In the genomic region with DNA sequence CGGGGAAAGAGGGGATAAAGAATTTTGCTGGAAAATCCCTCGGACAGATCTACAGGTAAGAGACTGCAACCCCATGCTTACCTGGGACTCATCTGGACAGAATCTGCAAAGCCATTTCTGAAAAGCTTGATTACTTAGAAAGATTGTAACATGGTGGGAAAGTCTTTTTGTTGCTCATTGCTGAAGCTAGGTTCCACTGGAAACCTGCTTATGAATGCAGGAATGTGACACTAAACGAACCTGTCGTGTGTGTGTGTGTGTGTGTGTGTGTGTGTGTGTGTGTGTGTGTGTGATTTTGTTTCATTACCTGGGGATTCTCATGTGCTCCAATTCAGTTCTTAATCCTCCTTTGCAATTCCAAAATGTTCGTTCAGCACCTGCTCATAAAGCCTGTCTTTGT, we compare ENCODE assay signal across 16 mouse cellular contexts. TPM values are rescaled to one million over a fixed set of nuclear protein-coding genes. Genes with fewer than 3 reads are reported as not detected.
DNase-seq lines count a peak whose midpoint lies in the region; ATAC-seq and TF ChIP-seq lines count a peak whose summit lies in the region.
"Had no signal": no experiment of that assay in that cellular context is flagged by ENCODE, and none has a peak within 500 bp of the region (broad histone marks: within the 10 kb centered on the region; RNA-seq: fewer than 3 reads in every experiment).

No protein-coding gene starts in this region.

- no peak for ATAC-seq in forebrain, embryonic 12.5 days (ENCODE audit: low FRiP score)
- no peak for ATAC-seq in hindbrain, embryonic 13.5 days (ENCODE audit: low FRiP score)
- no peak for ATAC-seq in midbrain, embryonic 14.5 days (ENCODE audit: low FRiP score, low TSS enrichment)
- ATAC-seq in stomach, postnatal 0 days (ENCODE audit: low FRiP score, low TSS enrichment), result no peak

- WGBS in forebrain, embryonic 12.5 days, result under 1% methylated on average over 5 of the region's 5 CpGs
- WGBS in hindbrain, embryonic 13.5 days, result 6% methylated on average over 5 of the region's 5 CpGs
- under 1% methylated on average over 5 of the region's 5 CpGs for WGBS in midbrain, embryonic 14.5 days
- WGBS in stomach, postnatal 0 days, result 6% methylated on average over 5 of the region's 5 CpGs

- no peak for TF ChIP-seq EP300 in stomach, postnatal 0 days (optimal IDR thresholded peaks at IDR 0.05)

- TF ChIP-seq POLR2A in brain, embryonic 14.5 days (IDR thresholded peaks at IDR 0.05; ENCODE audit: borderline replicate concordance, extremely low read depth, insufficient read depth, insufficient read length, poor library complexity, severe bottlenecking), result no peak

- peaks cover 16% of the 10 kb centered on the region for H3K4me1 ChIP-seq in forebrain, embryonic 12.5 days
- H3K4me1 ChIP-seq in hindbrain, embryonic 13.5 days (replicated peaks), result peaks cover 19% of the 10 kb centered on the region; the same call in 1 of the 2 replicates
- peaks cover 9% of the 10 kb centered on the region; the same call in 1 of the 2 replicates for H3K4me1 ChIP-seq in midbrain, embryonic 14.5 days (ENCODE audit: control insufficient read depth, insufficient read depth, low read length)
- H3K4me1 ChIP-seq in stomach, postnatal 0 days (replicated peaks; ENCODE audit: control insufficient read depth, insufficient read depth), result no peaks in the 10 kb centered on the region

- no peak overlapping the region for H3K4me2 ChIP-seq in forebrain, embryonic 12.5 days
- H3K4me2 ChIP-seq in hindbrain, embryonic 13.5 days, result no peak overlapping the region
- H3K4me2 ChIP-seq in midbrain, embryonic 14.5 days (ENCODE audit: low read length), result peak overlapping the region; percentile 51
- H3K4me2 ChIP-seq in stomach, postnatal 0 days (replicated peaks; ENCODE audit: low read depth), result no peak overlapping the region
- H3K4me2 ChIP-seq: limb, embryonic 15.5 days had no signal

- H3K9me3 ChIP-seq in forebrain, embryonic 12.5 days, result no peaks in the 10 kb centered on the region
- no peaks in the 10 kb centered on the region for H3K9me3 ChIP-seq in hindbrain, embryonic 13.5 days
- no peaks in the 10 kb centered on the region for H3K9me3 ChIP-seq in midbrain, embryonic 14.5 days (ENCODE audit: control insufficient read depth, low read length)
- no peaks in the 10 kb centered on the region for H3K9me3 ChIP-seq in stomach, postnatal 0 days (ENCODE audit: control insufficient read depth, low read length)
- H3K9me3 ChIP-seq: limb, embryonic 15.5 days had no signal

- peak; percentile 52 for DNase-seq in brain, embryonic 14.5 days (ENCODE audit: low read depth)
- peak; percentile 65 for DNase-seq in midbrain, embryonic 14.5 days
- DNase-seq in gastrocnemius, postnatal 10 days, result no peak
- DNase-seq in stomach, postnatal 0 days (ENCODE audit: low spot score), result no peak
- DNase-seq in adrenal gland, adult 18-20 months (ENCODE audit: low spot score in 2 of 2), result no peak
- DNase-seq in cerebellum, adult 11-12 months, result no peak
- DNase-seq: adrenal gland, postnatal 10 days; cerebellum, adult 9-10 months; lung, adult 18-20 months; right cerebral cortex, postnatal 4 days; thymus, adult 18-20 months had no signal

- H3K27ac ChIP-seq in forebrain, embryonic 12.5 days, result peak overlapping the region; percentile 91
- H3K27ac ChIP-seq in hindbrain, embryonic 13.5 days, result peak overlapping the region; percentile 98
- peak overlapping the region; percentile 98 for H3K27ac ChIP-seq in midbrain, embryonic 14.5 days (replicated peaks; ENCODE audit: low read depth, low read length)
- H3K27ac ChIP-seq in stomach, postnatal 0 days (replicated peaks), result no peak overlapping the region
- H3K27ac ChIP-seq: limb, embryonic 15.5 days; macrophage had no signal

- H3K4me3 ChIP-seq in forebrain, embryonic 12.5 days (replicated peaks), result peak overlapping the region; percentile 37
- H3K4me3 ChIP-seq in hindbrain, embryonic 13.5 days, result peak overlapping the region; percentile 45
- H3K4me3 ChIP-seq in midbrain, embryonic 14.5 days (replicated peaks; ENCODE audit: low read depth, low read length), result peak overlapping the region; percentile 51
- H3K4me3 ChIP-seq in stomach, postnatal 0 days (ENCODE audit: low read depth, low read length), result no peak overlapping the region
- H3K4me3 ChIP-seq: limb, embryonic 15.5 days had no signal

- H3K36me3 ChIP-seq in forebrain, embryonic 12.5 days (replicated peaks), result no peaks in the 10 kb centered on the region
- no peaks in the 10 kb centered on the region for H3K36me3 ChIP-seq in hindbrain, embryonic 13.5 days
- H3K36me3 ChIP-seq in midbrain, embryonic 14.5 days (ENCODE audit: control insufficient read depth, insufficient read depth, low read length), result peaks cover 17% of the 10 kb centered on the region
- no peaks in the 10 kb centered on the region for H3K36me3 ChIP-seq in stomach, postnatal 0 days (ENCODE audit: control insufficient read depth, insufficient read depth, low read length)
- H3K36me3 ChIP-seq: limb, embryonic 15.5 days had no signal

- peaks cover 61% of the 10 kb centered on the region for H3K27me3 ChIP-seq in forebrain, embryonic 12.5 days
- H3K27me3 ChIP-seq in hindbrain, embryonic 13.5 days, result peaks cover 70% of the 10 kb centered on the region
- H3K27me3 ChIP-seq in midbrain, embryonic 14.5 days (ENCODE audit: control insufficient read depth, insufficient read depth, low read length), result peaks cover 14% of the 10 kb centered on the region; the same call in 1 of the 2 replicates
- H3K27me3 ChIP-seq in stomach, postnatal 0 days (ENCODE audit: control insufficient read depth, insufficient read depth, low read length), result peaks cover 7% of the 10 kb centered on the region; the same call in 1 of the 2 replicates

- peak overlapping the region; percentile 51 for H3K9ac ChIP-seq in forebrain, embryonic 12.5 days
- peak overlapping the region; percentile 81 for H3K9ac ChIP-seq in hindbrain, embryonic 13.5 days
- peak overlapping the region; percentile 93 for H3K9ac ChIP-seq in midbrain, embryonic 14.5 days (replicated peaks; ENCODE audit: low read length)
- H3K9ac ChIP-seq in stomach, postnatal 0 days (ENCODE audit: low read length), result no peak overlapping the region
- H3K9ac ChIP-seq: limb, embryonic 15.5 days had no signal

- no peak for TF ChIP-seq CTCF in brain, embryonic 14.5 days (IDR thresholded peaks at IDR 0.05; ENCODE audit: borderline replicate concordance, extremely low read depth, insufficient read depth, insufficient read length)
- TF ChIP-seq CTCF in stomach, postnatal 0 days (IDR thresholded peaks at IDR 0.05; ENCODE audit: low read depth), result no peak

RNA-seq across cellular contexts. Expression of a gene that starts 0.9 kb away (rescaled TPM):
- 38.0 and 61.8 TPM in 2 replicates for polyA plus RNA-seq in brain, embryonic 14.5 days (2012; rRNA removed)
- polyA plus RNA-seq in forebrain, embryonic 12.5 days (2016; fragmentation: Nextera tagmentation; extraction: Ambion mirVana), result 38.4 and 39.4 TPM in 2 replicates
- polyA plus RNA-seq in hindbrain, embryonic 13.5 days (2015; fragmentation: Nextera tagmentation; extraction: Ambion mirVana), result 78.6 and 80.9 TPM in 2 replicates
- polyA plus RNA-seq in midbrain, embryonic 14.5 days (2014; fragmentation: Nextera tagmentation; extraction: Ambion mirVana), result 102 and 111 TPM in 2 replicates
- under 1 TPM in 1 of 2 experiments, not detected in 1; 0.14 TPM for total RNA-seq in gastrocnemius, postnatal 10 days (2021)
- not detected in 2 replicates for polyA plus RNA-seq in stomach, postnatal 0 days (2015; fragmentation: Nextera tagmentation; extraction: Ambion mirVana)
- total RNA-seq in adrenal gland, adult 18-20 months (2021), result 1 to 10 TPM; 1.4 to 1.8 TPM
- polyA plus RNA-seq: kidney, embryonic 14.5 days; macrophage had no signal

Comparison
In these comparisons a context has a peak if more than half of its experiments do, and no peak if none do; other contexts are left out.
1. DNase-seq: peak in brain, embryonic 14.5 days (single experiment) and midbrain, embryonic 14.5 days (single experiment); none in gastrocnemius, postnatal 10 days (single experiment), stomach, postnatal 0 days (single experiment), adrenal gland, adult 18-20 months (0 of 2) and cerebellum, adult 11-12 months (single experiment).
2. RNA of a gene that starts 0.9 kb away (polyA plus RNA-seq): 102 to 111 TPM in midbrain, embryonic 14.5 days, 78.6 to 80.9 TPM in hindbrain, embryonic 13.5 days, 38.0 to 61.8 TPM in brain, embryonic 14.5 days and 38.4 to 39.4 TPM in forebrain, embryonic 12.5 days; not detected in stomach, postnatal 0 days; every median in the first group is over 10 times any median in the second.